11 mouse cellular contexts compared by ENCODE assay signal in genomic region chr12:114962105-114962504, GRCm38 (mm10).
"Had no signal": no experiment of that assay in that cellular context is flagged by ENCODE, and none has a peak within 500 bp of the region (broad histone marks: within the 10 kb centered on the region; RNA-seq: fewer than 3 reads in every experiment).

No protein-coding gene starts in this region.

- ATAC-seq: liver, postnatal 0 days; lung, postnatal 0 days had no signal

- DNase-seq: kidney, adult 2 months; kidney, postnatal 25 days; layer of hippocampus, postnatal 36 days; left cerebral cortex, postnatal 4 days; liver, postnatal 0 days; lung, embryonic 14.5 days; midbrain, embryonic 14.5 days; right cerebral cortex, adult 18-20 months; right cerebral cortex, postnatal 25 days; spleen, adult 18-20 months had no signal
